Mouse (Mus musculus) thymus, adult 2 months (tissue): ENCODE results near the gene Dao. TPM values are rescaled to one million over a fixed set of nuclear protein-coding genes. Genes with fewer than 3 reads are reported as not detected.

ENCODE experiments used
- DNase-seq: peaks from one replicate; pipeline ENCODE4 v3.0.0; 2021
- H3K27ac ChIP-seq: fragments of 200-500 bp; 2 replicates; pipeline ENCODE4 v1.5.1; 2012; ENCODE audit warnings: low read length, control low read depth; ENCODE audit not compliant: control insufficient read depth, insufficient read depth
- H3K27me3 ChIP-seq: fragments of 200-500 bp; 2 replicates; pipeline ENCODE4 v1.6.1; 2012; ENCODE audit warnings: mild to moderate bottlenecking, low read length, moderate library complexity, mixed read lengths; ENCODE audit not compliant: control insufficient read depth, insufficient read depth
- H3K36me3 ChIP-seq: fragments of 200-500 bp; 2 replicates; pipeline ENCODE4 v1.6.1; 2012; ENCODE audit warnings: mild to moderate bottlenecking, low read length, moderate library complexity; ENCODE audit not compliant: control insufficient read depth, insufficient read depth
- H3K4me1 ChIP-seq: fragments of 200-500 bp; replicated peaks from 2 replicates; pipeline ENCODE4 v1.6.1; 2012; ENCODE audit warnings: low read length; ENCODE audit not compliant: control insufficient read depth, insufficient read depth
- H3K4me3 ChIP-seq: fragments of 200-500 bp; 2 replicates; pipeline ENCODE4 v1.5.1; 2012; ENCODE audit warnings: mild to moderate bottlenecking, low read length, control low read depth, moderate library complexity; ENCODE audit not compliant: control insufficient read depth, insufficient read depth
- CTCF ChIP-seq: fragments of 200-500 bp; IDR thresholded peaks from 2 replicates; pipeline ENCODE4 v1.5.1; 2012; ENCODE audit warnings: mild to moderate bottlenecking, control low read depth, low read length, moderate library complexity, borderline replicate concordance; ENCODE audit not compliant: control insufficient read depth, poor library complexity, insufficient read depth; ENCODE audit errors: extremely low read depth
- POLR2A ChIP-seq: fragments of 200-500 bp; IDR thresholded peaks from 2 replicates; pipeline ENCODE4 v1.6.1; 2012; ENCODE audit warnings: mild to moderate bottlenecking, low read length, control low read depth, moderate library complexity; ENCODE audit not compliant: control insufficient read depth, poor library complexity, insufficient read depth; ENCODE audit errors: extremely low read depth
- WGBS: fragments of 180-500 bp; shearing (Covaris S2); methylation state at CpG from one replicate; pipeline ENCODE4 v1.1.7; 2018; 5-methylcytosine and 5-hydroxymethylcytosine counted together
- polyA plus RNA-seq: library from polyadenylated mRNA; depleted of rRNA; stranded (reverse); fragments of >200 nt; gene quantifications from 2 replicates; pipeline ENCODE4 v1.2.3, GENCODE M21; 2012

Dao gene
- polyA plus RNA-seq, 1 experiment = 0.36 TPM

DNA sequence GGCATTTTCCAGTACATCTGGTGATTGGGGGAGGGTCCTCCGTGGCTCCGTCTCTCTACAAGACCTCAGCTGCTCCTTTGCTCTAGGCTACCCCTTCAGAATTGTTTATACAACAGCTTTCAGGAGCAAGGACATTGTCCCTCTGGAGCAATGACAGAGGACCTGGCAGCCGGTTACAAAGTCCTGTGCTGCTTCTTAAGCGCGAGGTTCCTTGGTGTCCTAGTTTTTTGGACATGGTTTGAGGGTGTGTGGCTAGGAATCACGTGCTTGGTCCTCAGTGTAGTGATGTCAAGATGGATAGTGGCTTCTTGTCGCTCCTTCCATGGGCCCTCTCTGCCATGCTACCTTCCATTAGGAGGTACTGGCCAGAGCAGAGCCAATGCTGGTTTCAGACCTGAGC, 30.9 kb downstream of the Dao start:
- no peak overlapping the region for H3K4me3 ChIP-seq
- WGBS = 90% methylated on average over 7 of the region's 7 CpGs
- DNase-seq = no peak
- no peaks in the 10 kb centered on the region for H3K36me3 ChIP-seq
- H3K27me3 ChIP-seq = no peaks in the 10 kb centered on the region
- TF ChIP-seq CTCF (no peak), POLR2A (no peak)
- H3K4me1 ChIP-seq = no peaks in the 10 kb centered on the region
- H3K27ac ChIP-seq = no peak overlapping the region

DNA sequence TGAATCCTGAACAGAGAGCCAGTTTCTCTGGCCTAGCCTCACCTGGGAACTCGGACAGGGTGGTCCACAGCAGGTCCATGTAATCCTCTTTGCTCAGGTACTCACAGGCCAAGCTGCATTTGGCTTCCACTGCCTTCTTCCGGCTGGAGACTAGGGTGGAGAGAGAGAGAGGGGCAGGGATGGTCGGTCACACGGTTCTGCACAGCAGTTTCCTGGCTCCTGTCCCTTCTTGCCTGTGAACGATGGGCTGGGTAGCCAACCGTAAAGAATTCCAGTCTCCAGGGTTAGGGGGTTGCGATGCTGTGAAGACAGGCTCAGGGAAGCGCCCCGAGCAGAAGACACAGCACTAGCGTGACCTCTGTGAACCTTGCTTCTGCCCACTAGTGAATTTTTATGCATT, 31.6 kb downstream of the Dao start:
- H3K4me1 ChIP-seq = no peaks in the 10 kb centered on the region
- TF ChIP-seq POLR2A (no peak), CTCF (no peak)
- H3K27ac ChIP-seq = no peak overlapping the region
- no peaks in the 10 kb centered on the region for H3K27me3 ChIP-seq
- H3K4me3 ChIP-seq = no peak overlapping the region
- no peak for DNase-seq
- H3K36me3 ChIP-seq = no peaks in the 10 kb centered on the region
- 85% methylated on average over 10 of the region's 10 CpGs for WGBS

DNA sequence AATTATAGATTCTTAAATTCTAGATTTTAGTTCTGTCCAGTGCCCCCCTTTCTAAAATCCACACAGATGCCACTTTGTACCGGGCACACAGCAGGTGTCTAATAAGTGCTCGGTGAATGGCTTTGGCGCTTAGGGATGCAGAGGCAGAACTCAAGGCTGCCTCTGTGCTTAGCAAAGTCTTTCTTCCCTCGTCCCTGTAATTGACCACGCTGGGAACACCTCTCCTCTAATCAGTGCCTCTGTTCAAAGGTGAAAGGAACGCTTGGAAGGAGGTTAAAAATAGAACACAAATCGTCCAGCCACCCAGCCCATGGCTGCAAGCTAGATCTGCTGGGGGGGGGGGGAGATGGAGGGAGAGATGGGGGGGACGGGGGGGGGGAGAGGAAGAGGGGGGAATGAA, 37.0 kb downstream of the Dao start:
- Histone ChIP-seq H3K27ac (no peak overlapping the region), H3K4me1 (no peaks in the 10 kb centered on the region), H3K4me3 (no peak overlapping the region), H3K27me3 (no peaks in the 10 kb centered on the region), H3K36me3 (no peaks in the 10 kb centered on the region)
- no peak for TF ChIP-seq CTCF
- no peak for DNase-seq
- 51% methylated on average over 7 of the region's 8 CpGs for WGBS

DNA sequence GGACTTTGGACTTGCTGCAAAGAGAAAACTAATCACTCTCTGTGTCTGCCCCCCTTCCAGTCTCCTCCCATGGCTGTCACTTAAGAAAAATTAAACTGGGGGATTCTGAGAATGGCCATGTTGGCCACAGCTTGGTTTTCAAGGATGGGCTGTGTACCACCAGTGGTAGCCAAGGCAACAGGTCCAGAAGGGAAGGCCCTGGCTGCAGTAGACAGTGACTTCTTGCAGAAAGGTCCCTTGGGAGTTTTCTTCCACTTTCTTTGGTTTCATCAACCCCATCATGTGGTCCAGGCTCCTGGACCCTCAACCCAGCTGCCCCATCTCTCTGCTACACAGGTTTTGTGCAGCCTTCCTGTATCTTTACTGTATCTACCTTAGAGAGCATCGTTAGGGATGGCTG, 37.4 kb downstream of the Dao start:
- whole genome bisulfite sequencing = 80% methylated on average over 1 of the region's 1 CpGs
- Histone ChIP-seq H3K36me3 (no peaks in the 10 kb centered on the region), H3K4me1 (no peaks in the 10 kb centered on the region), H3K27me3 (no peaks in the 10 kb centered on the region), H3K27ac (no peak overlapping the region), H3K4me3 (no peak overlapping the region)
- no peak for DNase-seq
- no peak for TF ChIP-seq CTCF
- TF ChIP-seq POLR2A = no peak

DNA sequence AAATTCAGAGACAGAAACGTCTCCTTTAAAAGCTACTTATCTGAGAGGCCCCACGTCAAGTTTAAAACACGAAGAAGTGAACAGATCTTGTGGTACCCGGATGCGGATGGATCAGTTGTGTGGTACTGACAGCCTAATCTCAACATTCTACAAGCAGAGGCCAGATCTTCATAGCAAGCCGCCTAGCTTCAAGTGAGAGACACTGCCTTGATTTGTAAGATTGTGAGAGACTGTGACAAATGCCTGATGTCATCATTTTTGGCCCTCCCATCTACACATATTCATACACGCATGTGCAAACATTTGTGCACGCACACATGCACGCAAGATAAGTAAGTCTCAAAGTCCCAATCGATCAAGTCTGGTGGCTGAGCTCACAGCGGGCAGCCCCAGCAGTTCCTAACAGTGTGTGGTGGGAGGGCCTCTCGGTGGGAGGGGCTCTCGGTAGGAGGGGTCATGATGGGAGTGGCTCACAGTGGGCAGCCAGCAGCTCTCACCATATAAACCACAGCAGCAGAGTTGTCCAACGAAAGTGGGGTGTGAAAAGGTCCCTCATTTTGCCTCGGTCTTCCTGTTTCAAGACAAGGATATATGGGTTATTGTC, 37.9 kb downstream of the Dao start:
- H3K27me3 ChIP-seq = no peaks in the 10 kb centered on the region
- no peak overlapping the region for H3K27ac ChIP-seq
- H3K4me1 ChIP-seq = no peaks in the 10 kb centered on the region
- peak; percentile 6 for DNase-seq
- no peak overlapping the region for H3K4me3 ChIP-seq
- no peaks in the 10 kb centered on the region for H3K36me3 ChIP-seq
- WGBS = 21% methylated on average over 15 of the region's 15 CpGs
- no peak for TF ChIP-seq CTCF
- no peak for TF ChIP-seq POLR2A

DNA sequence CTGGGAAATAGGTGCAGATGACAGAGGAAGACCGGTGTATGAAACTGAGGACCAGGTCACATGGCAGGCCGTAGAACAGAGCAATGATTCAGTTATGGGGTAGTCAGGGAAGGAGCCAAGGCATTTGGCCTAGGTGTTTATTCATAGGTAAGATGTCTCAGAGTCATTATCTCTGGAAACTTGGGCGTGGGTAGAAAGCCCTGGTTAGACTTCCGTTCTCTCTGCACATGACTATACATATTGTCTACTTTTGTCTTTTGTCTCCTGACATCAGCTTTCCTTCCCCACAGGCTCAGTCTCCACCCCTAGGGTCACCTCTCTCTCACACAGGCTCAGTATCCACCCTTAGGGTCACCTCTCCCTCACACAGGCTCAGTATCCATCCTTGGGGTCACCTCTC, 40.3 kb downstream of the Dao start:
- WGBS = 84% methylated on average over 4 of the region's 4 CpGs

GRCm38 (mm10) chr5:114045134-114045533, 41.6 kb downstream of the Dao start:
- H3K27me3 ChIP-seq = no peaks in the 10 kb centered on the region
- H3K36me3 ChIP-seq = no peaks in the 10 kb centered on the region
- H3K4me1 ChIP-seq = no peaks in the 10 kb centered on the region
- TF ChIP-seq CTCF (no peak), POLR2A (no peak)
- WGBS = 55% methylated on average over 1 of the region's 1 CpGs
- no peak overlapping the region for H3K27ac ChIP-seq
- no peak overlapping the region for H3K4me3 ChIP-seq
- DNase-seq = no peak

More for the DNA sequence above, 40.3 kb downstream of the Dao start:
- Histone ChIP-seq H3K27me3 (no peaks in the 10 kb centered on the region), H3K36me3 (no peaks in the 10 kb centered on the region), H3K4me1 (no peaks in the 10 kb centered on the region), H3K27ac (no peak overlapping the region), H3K4me3 (no peak overlapping the region)
- DNase-seq = no peak
- TF ChIP-seq POLR2A = no peak
